Mouse (Mus musculus): ENCODE measurements around the gene Rab19. TPM values are rescaled to one million over a fixed set of nuclear protein-coding genes. Genes with fewer than 3 reads are reported as not detected.

Rab19 gene
- polyA plus RNA-seq (2016; fragmentation: Nextera tagmentation; extraction: Ambion mirVana): 0.61 and 1.00 TPM in 2 replicates

DNA sequence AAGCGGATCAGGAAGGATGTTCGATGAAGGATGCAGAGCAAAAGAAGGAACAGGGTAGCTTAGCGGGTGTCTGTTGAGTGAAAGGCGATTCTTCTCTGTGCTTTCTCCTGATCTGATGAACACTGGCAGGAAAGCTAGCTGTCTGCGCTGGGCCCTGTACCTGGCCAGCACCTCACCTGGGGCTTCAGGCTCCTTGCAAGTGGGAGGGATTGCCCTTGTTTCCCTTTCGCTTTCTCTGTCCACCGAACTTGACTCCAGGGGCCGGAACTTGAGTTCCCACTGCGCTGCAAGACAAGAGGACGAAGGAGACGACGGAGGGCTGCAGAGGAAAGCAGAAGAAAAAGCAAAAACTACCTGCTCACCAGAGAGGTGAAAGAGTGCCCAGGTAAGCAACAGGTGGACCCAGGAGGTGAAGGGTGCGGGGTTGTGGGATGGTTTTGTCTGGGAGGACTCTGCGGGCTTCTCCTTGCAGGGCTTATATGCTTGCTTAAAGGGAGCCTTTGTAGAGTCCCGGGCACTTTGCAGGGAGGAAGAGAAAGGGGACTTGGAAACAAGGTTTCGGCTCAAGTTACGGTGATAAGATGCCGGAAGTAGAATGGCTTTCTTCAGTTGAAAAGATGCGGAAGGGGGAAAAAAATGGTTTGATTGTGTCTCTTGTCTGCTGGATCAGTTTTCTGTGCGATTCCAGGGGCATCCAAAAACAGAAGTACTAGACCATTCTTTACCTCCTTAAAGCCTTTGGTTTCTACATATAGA is at the start of gene Rab19:
TSS of gene Rab19 (plus strand) at position 51 of the 756 bp plus-strand sequence.
- H3K4me2 ChIP-seq (replicated peaks): peak within 1 kb of the TSS; percentile 55
- H3K9me3 ChIP-seq: no peaks in the 10 kb centered on the region
- peak within 1 kb of the TSS; percentile 30 for H3K4me3 ChIP-seq
- H3K9ac ChIP-seq: peak within 1 kb of the TSS; percentile 39
- H3K27me3 ChIP-seq: peaks cover 11% of the 10 kb centered on the region
- no peak for ATAC-seq (ENCODE audit: insufficient number of reproducible peaks, insufficient read depth, low FRiP score, low TSS enrichment)
- H3K4me1 ChIP-seq: 0 out of 2 replicates have a peak, but pooled peaks cover 10% of the 10 kb centered on the region
- H3K36me3 ChIP-seq: no peaks in the 10 kb centered on the region
- H3K27ac ChIP-seq: no peak within 1 kb of the TSS
- 3% methylated on average over 20 of the region's 20 CpGs for WGBS

DNA sequence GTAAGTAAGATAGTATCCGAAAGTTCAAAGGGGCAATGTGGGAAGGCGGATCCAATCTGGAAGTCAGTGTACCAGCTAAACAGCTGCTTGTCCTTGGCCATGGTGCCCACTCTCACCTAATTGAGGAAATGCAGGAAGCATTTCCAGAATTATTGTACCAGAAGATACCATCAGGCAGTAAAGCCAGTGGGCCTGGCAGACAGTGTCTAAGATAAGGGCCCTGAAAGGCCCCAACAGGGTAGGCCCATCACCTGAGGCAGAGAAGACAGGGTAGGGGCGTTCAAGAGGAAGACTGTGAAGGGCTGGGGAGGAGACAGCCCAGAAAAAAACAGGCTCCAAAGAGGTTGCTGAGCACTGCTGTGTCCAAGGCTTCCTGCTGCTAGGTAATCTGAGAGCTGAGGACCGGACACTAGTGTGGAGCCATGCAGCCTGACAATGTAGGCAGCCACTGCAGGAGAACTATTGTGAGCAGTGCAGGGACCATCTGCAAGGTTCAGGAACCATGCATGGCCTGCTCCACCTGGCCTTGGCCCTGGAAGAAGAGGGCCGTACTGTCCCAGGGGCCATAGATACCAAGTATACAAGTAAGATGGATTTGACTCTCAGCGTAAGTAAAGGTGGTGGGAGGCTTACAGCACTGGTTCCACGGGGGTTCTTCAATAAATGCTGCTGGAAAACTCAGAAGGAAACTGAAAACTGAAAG is 48.8 kb upstream of the Rab19 start:
- no peak overlapping the region for H3K27ac ChIP-seq
- 88% methylated on average over 7 of the region's 7 CpGs for WGBS

DNA sequence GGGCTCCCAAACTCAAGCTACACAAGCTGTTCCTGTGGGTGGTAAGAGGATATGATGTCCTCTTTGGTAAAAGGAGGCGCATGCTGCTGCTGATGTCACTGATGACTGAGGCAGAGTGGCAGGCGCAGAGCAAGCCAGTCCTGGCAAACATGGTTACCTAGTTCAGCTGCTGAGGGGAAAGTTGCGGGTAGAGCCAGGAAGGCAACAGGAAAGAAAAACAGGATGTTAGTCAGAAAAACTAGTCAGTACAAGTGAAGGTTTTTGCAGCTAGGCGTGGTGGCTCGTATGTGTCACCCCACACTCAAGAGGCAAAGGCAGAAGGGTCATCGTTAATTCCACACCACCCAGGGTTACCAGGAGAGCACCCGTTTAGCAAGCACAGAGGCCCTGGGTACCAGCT is 46.8 kb upstream of the Rab19 start:
- no peaks in the 10 kb centered on the region for H3K4me1 ChIP-seq
- H3K9ac ChIP-seq: no peak overlapping the region
- no peaks in the 10 kb centered on the region for H3K27me3 ChIP-seq
- 87% methylated on average over 7 of the region's 7 CpGs for WGBS
- H3K36me3 ChIP-seq: peaks cover 46% of the 10 kb centered on the region
- H3K4me3 ChIP-seq: no peak overlapping the region
- H3K4me2 ChIP-seq (replicated peaks): no peak overlapping the region
- H3K27ac ChIP-seq: no peak overlapping the region
- ATAC-seq (ENCODE audit: insufficient number of reproducible peaks, insufficient read depth, low FRiP score, low TSS enrichment): no peak
- H3K9me3 ChIP-seq: no peaks in the 10 kb centered on the region

More for the DNA sequence above, 48.8 kb upstream of the Rab19 start:
- no peaks in the 10 kb centered on the region for H3K4me1 ChIP-seq
- no peak overlapping the region for H3K4me2 ChIP-seq (replicated peaks)
- H3K27me3 ChIP-seq: no peaks in the 10 kb centered on the region
- no peaks in the 10 kb centered on the region for H3K9me3 ChIP-seq
- no peak overlapping the region for H3K4me3 ChIP-seq
- H3K9ac ChIP-seq: no peak overlapping the region
- H3K36me3 ChIP-seq: peaks cover 35% of the 10 kb centered on the region
- ATAC-seq (ENCODE audit: insufficient number of reproducible peaks, insufficient read depth, low FRiP score, low TSS enrichment): no peak

DNA sequence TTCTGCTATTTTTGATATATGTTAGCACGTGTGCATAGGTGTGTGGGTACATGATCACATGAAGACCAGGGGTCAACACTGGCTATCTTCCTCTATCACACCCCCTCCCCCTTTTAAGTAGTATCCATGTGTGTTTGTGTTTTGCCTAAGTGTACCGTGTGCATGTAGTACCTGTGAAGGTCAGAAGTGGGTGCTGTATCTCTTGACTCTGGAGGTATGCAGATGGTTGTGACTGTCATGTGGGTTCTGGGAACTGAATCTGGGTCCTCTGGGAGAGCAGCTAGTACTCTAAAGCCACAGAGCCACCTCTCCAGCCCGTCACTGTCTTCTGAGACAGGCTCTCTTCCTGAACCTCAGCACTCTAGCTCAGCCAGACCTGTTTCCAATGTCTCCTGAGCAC is 46.1 kb upstream of the Rab19 start:
- no peaks in the 10 kb centered on the region for H3K27me3 ChIP-seq
- H3K36me3 ChIP-seq: peaks cover 46% of the 10 kb centered on the region
- ATAC-seq (ENCODE audit: insufficient number of reproducible peaks, insufficient read depth, low FRiP score, low TSS enrichment): no peak
- H3K4me1 ChIP-seq: no peaks in the 10 kb centered on the region
- H3K4me3 ChIP-seq: no peak overlapping the region
- 92% methylated on average over 3 of the region's 3 CpGs for WGBS
- H3K27ac ChIP-seq: no peak overlapping the region
- no peak overlapping the region for H3K9ac ChIP-seq
- H3K4me2 ChIP-seq (replicated peaks): no peak overlapping the region
- no peaks in the 10 kb centered on the region for H3K9me3 ChIP-seq

DNA sequence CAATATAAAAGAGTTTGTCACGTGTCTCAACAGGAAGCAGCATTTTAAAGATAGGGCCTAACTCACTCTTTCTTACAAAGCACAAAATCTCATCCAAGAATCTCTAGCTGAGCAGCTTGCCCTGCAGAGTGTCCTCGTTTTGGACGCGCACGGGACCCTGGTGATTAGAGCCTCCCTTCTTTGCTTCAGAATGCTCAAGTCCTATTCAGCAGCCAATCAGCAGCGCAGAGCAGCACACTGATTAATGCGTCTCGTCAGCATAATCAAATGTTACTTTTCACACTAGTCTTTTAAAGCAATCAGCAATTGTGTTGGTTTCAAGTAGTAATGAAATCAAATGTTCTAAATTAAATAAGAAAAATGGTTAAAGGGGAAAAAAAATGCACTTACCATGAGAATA is 42.6 kb upstream of the Rab19 start:
- Histone ChIP-seq H3K27ac (no peak overlapping the region), H3K9ac (no peak overlapping the region), H3K4me3 (no peak overlapping the region), H3K36me3 (peaks cover 51% of the 10 kb centered on the region), H3K4me1 (no peaks in the 10 kb centered on the region), H3K27me3 (no peaks in the 10 kb centered on the region), H3K9me3 (no peaks in the 10 kb centered on the region), H3K4me2 (replicated peaks) (no peak overlapping the region)
- ATAC-seq (ENCODE audit: insufficient number of reproducible peaks, insufficient read depth, low FRiP score, low TSS enrichment): no peak
- WGBS: 90% methylated on average over 8 of the region's 8 CpGs

DNA sequence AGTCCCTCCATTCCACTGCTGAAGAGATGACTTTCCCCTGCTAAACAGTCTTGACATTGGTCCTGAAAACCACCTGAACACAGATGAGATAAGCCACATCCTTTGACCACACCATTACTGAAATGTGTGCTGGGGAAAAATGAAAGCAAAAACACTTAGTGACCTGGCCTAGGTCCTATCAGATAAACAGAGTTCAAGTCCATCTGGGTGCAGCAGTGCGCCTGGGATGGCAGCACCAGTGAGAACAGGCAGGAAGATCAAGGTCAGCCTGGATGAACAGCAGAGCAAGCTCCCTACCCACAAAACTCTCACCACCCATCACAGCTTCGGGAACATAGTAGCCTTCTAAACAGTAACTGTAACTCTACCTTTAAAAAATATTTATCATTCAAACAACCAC is 39.2 kb upstream of the Rab19 start:
- no peak for ATAC-seq (ENCODE audit: insufficient number of reproducible peaks, insufficient read depth, low FRiP score, low TSS enrichment)

DNA sequence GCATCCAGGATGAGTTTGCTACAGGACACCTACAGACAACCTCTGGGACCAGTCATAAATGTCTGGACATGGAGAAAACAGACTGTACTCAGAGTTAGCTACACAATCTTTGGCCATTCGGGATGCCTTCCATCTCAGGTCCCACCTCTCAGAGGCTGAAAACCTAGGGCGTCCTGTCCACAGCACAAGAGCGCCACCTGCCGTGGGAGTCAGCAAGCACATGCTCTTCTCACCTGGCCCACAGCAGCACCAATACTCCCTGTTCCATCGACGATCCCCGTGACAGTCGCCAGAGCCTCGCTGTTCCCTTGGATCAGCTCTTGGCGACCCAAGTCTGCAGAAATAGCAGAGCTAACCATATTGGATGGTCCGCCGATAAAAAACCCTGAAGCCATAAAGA is 37.0 kb upstream of the Rab19 start:
- no peaks in the 10 kb centered on the region for H3K27me3 ChIP-seq
- no peak for ATAC-seq (ENCODE audit: insufficient number of reproducible peaks, insufficient read depth, low FRiP score, low TSS enrichment)
- no peak overlapping the region for H3K27ac ChIP-seq
- H3K4me1 ChIP-seq: 0 out of 2 replicates have a peak, but pooled peaks cover 2% of the 10 kb centered on the region
- WGBS: 25% methylated on average over 12 of the region's 12 CpGs
- no peak overlapping the region for H3K4me2 ChIP-seq (replicated peaks)
- H3K9me3 ChIP-seq: no peaks in the 10 kb centered on the region
- peaks cover 42% of the 10 kb centered on the region for H3K36me3 ChIP-seq
- no peak overlapping the region for H3K9ac ChIP-seq
- no peak overlapping the region for H3K4me3 ChIP-seq

More for the DNA sequence above, 39.2 kb upstream of the Rab19 start:
- Histone ChIP-seq H3K27me3 (no peaks in the 10 kb centered on the region), H3K27ac (no peak overlapping the region), H3K4me1 (no peaks in the 10 kb centered on the region), H3K36me3 (peaks cover 49% of the 10 kb centered on the region), H3K9me3 (no peaks in the 10 kb centered on the region), H3K4me2 (replicated peaks) (no peak overlapping the region), H3K4me3 (no peak overlapping the region), H3K9ac (no peak overlapping the region)
- WGBS: 69% methylated on average over 2 of the region's 2 CpGs

DNA sequence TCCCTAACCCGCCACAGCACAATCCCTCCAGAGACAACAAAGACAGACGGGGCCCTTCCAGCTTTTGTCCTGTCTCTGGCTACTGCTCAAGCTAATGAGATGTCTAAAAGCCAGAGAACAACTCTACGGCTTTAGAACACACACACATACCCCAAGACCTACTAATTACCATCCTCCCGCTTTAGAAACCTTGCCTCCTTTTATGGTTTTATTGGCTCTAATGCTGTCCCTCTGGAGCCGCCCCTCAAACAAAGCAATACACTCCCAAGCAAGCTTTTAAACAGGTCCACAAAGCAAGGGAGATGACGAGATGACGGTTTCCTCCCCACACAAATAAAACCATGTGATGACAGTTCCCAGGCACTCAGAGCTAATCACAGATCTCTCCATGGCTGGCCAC is 35.5 kb upstream of the Rab19 start:
- H3K9ac ChIP-seq: no peak overlapping the region
- H3K4me3 ChIP-seq: no peak overlapping the region
- H3K4me1 ChIP-seq: 0 out of 2 replicates have a peak, but pooled peaks cover 2% of the 10 kb centered on the region
- H3K4me2 ChIP-seq (replicated peaks): no peak overlapping the region
- no peaks in the 10 kb centered on the region for H3K27me3 ChIP-seq
- 68% methylated on average over 7 of the region's 7 CpGs for WGBS
- H3K36me3 ChIP-seq: peaks cover 56% of the 10 kb centered on the region
- no peak overlapping the region for H3K27ac ChIP-seq
- no peak for ATAC-seq (ENCODE audit: insufficient number of reproducible peaks, insufficient read depth, low FRiP score, low TSS enrichment)
- H3K9me3 ChIP-seq: no peaks in the 10 kb centered on the region

DNA sequence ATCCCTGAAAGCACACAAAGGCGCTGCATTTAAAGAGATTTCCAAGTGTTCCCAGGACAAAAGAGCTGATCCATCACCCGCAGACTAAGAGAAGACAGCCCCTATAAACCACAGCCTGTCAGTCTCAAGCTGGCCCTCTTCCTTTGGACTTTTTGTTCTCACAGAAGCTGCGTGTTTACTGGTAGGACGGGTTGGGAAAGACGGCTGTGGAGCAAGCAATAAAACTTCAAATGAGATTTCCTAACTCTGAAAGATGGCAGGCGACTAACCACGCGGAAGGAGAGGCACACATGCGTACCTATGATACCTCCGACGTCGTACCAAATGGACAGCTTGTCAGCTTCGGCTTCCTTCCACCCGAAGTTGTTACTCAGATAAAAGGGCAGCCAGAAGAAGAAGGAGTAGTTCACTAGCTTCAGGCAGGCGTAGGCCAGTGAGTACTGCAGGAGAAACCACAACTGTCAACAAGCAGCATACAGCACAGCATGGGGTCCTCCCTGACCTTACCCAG is 33.9 kb upstream of the Rab19 start:
- H3K36me3 ChIP-seq: peaks cover 67% of the 10 kb centered on the region
- no peak overlapping the region for H3K9ac ChIP-seq
- no peak overlapping the region for H3K4me2 ChIP-seq (replicated peaks)
- no peak overlapping the region; the same call in 1 of the 2 replicates for H3K27ac ChIP-seq
- 52% methylated on average over 15 of the region's 15 CpGs for WGBS
- no peak overlapping the region for H3K4me3 ChIP-seq
- H3K9me3 ChIP-seq: no peaks in the 10 kb centered on the region
- no peaks in the 10 kb centered on the region for H3K27me3 ChIP-seq
- H3K4me1 ChIP-seq: 0 out of 2 replicates have a peak, but pooled peaks cover 2% of the 10 kb centered on the region
- no peak for ATAC-seq (ENCODE audit: insufficient number of reproducible peaks, insufficient read depth, low FRiP score, low TSS enrichment)

DNA sequence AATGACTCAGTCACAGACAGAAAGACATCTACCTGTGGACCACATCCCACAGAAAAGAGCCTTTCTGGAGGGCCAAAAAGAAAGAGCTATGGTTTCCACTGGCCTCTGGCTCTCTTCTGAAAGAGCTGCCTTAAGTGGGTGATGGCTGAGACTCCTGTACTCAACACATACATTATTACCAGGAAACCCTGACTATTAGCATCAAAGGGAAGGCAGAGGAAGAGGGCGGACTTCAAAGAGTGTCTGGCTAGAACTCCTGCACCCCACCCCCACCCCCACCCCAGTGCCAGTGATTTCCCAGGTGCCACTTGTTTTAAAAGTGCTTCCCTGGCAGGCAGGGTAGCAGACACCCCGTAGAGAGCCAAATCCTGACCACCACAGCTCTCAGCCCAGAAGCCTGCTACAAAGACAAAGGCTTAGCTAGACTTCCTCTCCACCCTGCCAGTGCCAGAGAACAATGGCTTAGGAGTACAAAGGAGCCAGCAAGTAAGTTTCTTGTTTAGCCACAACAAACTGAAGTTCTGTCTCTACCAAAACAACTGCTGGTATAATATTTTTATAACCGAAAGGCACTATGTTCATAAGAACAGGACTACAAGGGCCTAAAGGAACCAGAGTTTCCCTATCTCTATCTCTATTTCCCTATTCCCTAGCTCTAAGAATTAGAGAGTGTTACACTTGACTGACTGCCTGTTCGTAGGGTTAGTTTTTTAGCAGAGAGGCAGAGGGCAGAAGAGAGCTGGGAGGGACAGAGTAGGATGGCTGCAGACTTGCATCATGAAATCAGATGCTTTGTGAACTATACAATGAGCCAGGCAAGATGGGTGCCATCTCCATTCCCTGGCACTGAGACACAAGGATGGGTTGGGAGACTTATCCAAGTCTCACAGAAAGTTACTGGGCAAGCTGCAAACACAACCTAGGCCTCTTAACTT is 32.8 kb upstream of the Rab19 start:
- Histone ChIP-seq H3K27ac (peak overlapping the region; percentile 50), H3K4me1 (0 out of 2 replicates have a peak, but pooled peaks cover 2% of the 10 kb centered on the region), H3K36me3 (peaks cover 66% of the 10 kb centered on the region)

DNA sequence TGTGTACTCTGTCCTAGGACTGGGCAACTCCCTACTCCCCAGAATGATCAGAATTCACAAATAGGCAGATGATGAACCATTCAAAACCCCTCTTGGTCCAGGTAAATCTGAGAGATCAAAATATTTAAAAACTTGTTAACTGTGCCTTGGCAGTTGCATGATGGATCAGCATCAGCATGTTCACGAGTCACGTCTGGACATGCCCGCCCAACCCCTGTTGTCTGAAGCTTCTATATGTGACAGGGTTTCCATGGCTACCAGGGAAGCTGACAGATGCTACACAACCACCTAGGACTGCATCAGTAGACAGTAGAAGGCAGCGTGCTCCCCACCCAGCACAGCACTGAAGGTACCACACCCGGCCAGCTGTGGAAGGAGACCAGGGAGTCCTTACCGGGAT is 32.0 kb upstream of the Rab19 start:
- no peaks in the 10 kb centered on the region for H3K27me3 ChIP-seq
- no peak for ATAC-seq (ENCODE audit: insufficient number of reproducible peaks, insufficient read depth, low FRiP score, low TSS enrichment)
- no peak overlapping the region for H3K4me2 ChIP-seq (replicated peaks)
- no peak overlapping the region for H3K4me3 ChIP-seq
- H3K4me1 ChIP-seq: 0 out of 2 replicates have a peak, but pooled peaks cover 2% of the 10 kb centered on the region
- no peak overlapping the region for H3K27ac ChIP-seq
- H3K36me3 ChIP-seq: peaks cover 66% of the 10 kb centered on the region
- WGBS: 86% methylated on average over 6 of the region's 6 CpGs
- no peaks in the 10 kb centered on the region for H3K9me3 ChIP-seq
- H3K9ac ChIP-seq: no peak overlapping the region

More for the DNA sequence above, 32.8 kb upstream of the Rab19 start:
- Histone ChIP-seq H3K9me3 (no peaks in the 10 kb centered on the region), H3K27me3 (no peaks in the 10 kb centered on the region), H3K4me2 (replicated peaks) (no peak overlapping the region), H3K4me3 (no peak overlapping the region), H3K9ac (no peak overlapping the region)
- 36% methylated on average over 4 of the region's 4 CpGs for WGBS
- no peak for ATAC-seq (ENCODE audit: insufficient number of reproducible peaks, insufficient read depth, low FRiP score, low TSS enrichment)

Measured in embryonic facial prominence, embryonic 12.5 days (tissue).